Mouse (Mus musculus): ENCODE data around the gene Tro. TPM values are rescaled to one million over a fixed set of nuclear protein-coding genes. Genes with fewer than 3 reads are reported as not detected.

The Tro gene
- polyA plus RNA-seq (2016; fragmentation: Nextera tagmentation; extraction: Ambion mirVana): 54.3 and 66.7 TPM in 2 replicates

GRCm38 (mm10) chrX:150656908-150657796 is at the start of gene Tro:
Gene Tro, minus strand, starts transcription at chrX:150657583.
- 21% methylated on average over 37 of the region's 37 CpGs for WGBS
- H3K4me2 ChIP-seq (replicated peaks): peak within 1 kb of the TSS; percentile 50
- ATAC-seq (ENCODE audit: low FRiP score, low read depth): peak; percentile 96
- H3K9me3 ChIP-seq: no peaks in the 10 kb centered on the region
- H3K4me3 ChIP-seq: peak within 1 kb of the TSS; percentile 56
- H3K9ac ChIP-seq (replicated peaks): peak within 1 kb of the TSS; percentile 59
- peak within 1 kb of the TSS; percentile 66 for H3K27ac ChIP-seq (replicated peaks)
- no peaks in the 10 kb centered on the region for H3K27me3 ChIP-seq
- H3K36me3 ChIP-seq: peaks cover 29% of the 10 kb centered on the region
- H3K4me1 ChIP-seq: no peaks in the 10 kb centered on the region

- H3K9me3 ChIP-seq: no peaks in the 10 kb centered on the region
- 39% methylated on average over 1 of the region's 1 CpGs for WGBS
- H3K36me3 ChIP-seq: no peaks in the 10 kb centered on the region
- H3K4me1 ChIP-seq: no peaks in the 10 kb centered on the region
- H3K4me3 ChIP-seq: no peak overlapping the region
- no peak overlapping the region for H3K27ac ChIP-seq (replicated peaks)
- no peak overlapping the region for H3K4me2 ChIP-seq (replicated peaks)
- no peak for ATAC-seq (ENCODE audit: low FRiP score, low read depth)
- H3K27me3 ChIP-seq: no peaks in the 10 kb centered on the region
- H3K9ac ChIP-seq (replicated peaks): no peak overlapping the region
Observed at GRCm38 (mm10) chrX:150677505-150677904, 20.1 kb upstream of the Tro start.

GRCm38 (mm10) chrX:150662809-150663208 is 5.4 kb upstream of the Tro start:
- Histone ChIP-seq H3K27me3 (no peaks in the 10 kb centered on the region), H3K36me3 (no peaks in the 10 kb centered on the region), H3K9me3 (no peaks in the 10 kb centered on the region), H3K27ac (replicated peaks) (no peak overlapping the region), H3K4me3 (no peak overlapping the region), H3K4me1 (no peaks in the 10 kb centered on the region), H3K9ac (replicated peaks) (no peak overlapping the region), H3K4me2 (replicated peaks) (no peak overlapping the region)
- WGBS: 36% methylated on average over 4 of the region's 4 CpGs
- no peak for ATAC-seq (ENCODE audit: low FRiP score, low read depth)

- no peaks in the 10 kb centered on the region for H3K27me3 ChIP-seq
- no peak overlapping the region for H3K9ac ChIP-seq (replicated peaks)
- ATAC-seq (ENCODE audit: low FRiP score, low read depth): no peak; the same call in 1 of the 2 replicates
- WGBS: 36% methylated on average over 3 of the region's 3 CpGs
- H3K4me3 ChIP-seq: peak overlapping the region; percentile 56
- no peaks in the 10 kb centered on the region for H3K9me3 ChIP-seq
- peaks cover 23% of the 10 kb centered on the region for H3K36me3 ChIP-seq
- H3K27ac ChIP-seq (replicated peaks): no peak overlapping the region
- H3K4me1 ChIP-seq: no peaks in the 10 kb centered on the region
- H3K4me2 ChIP-seq (replicated peaks): peak overlapping the region; percentile 50
Observed at GRCm38 (mm10) chrX:150657797-150658118, 375 bp upstream of the Tro start.

- peak overlapping the region; percentile 66 for H3K27ac ChIP-seq (replicated peaks)
- no peaks in the 10 kb centered on the region for H3K4me1 ChIP-seq
- peak; percentile 72 for ATAC-seq (ENCODE audit: low FRiP score, low read depth)
- H3K4me2 ChIP-seq (replicated peaks): peak overlapping the region; percentile 50
- H3K9me3 ChIP-seq: no peaks in the 10 kb centered on the region
- peak overlapping the region; percentile 56 for H3K4me3 ChIP-seq
- peaks cover 34% of the 10 kb centered on the region for H3K36me3 ChIP-seq
- WGBS: 48% methylated on average over 34 of the region's 44 CpGs
- H3K9ac ChIP-seq (replicated peaks): peak overlapping the region; percentile 59
- H3K27me3 ChIP-seq: no peaks in the 10 kb centered on the region
Observed at GRCm38 (mm10) chrX:150656122-150656907, 1.1 kb downstream of the Tro start.

- 75% methylated on average over 1 of the region's 1 CpGs for WGBS
- no peak overlapping the region for H3K27ac ChIP-seq (replicated peaks)
- H3K4me3 ChIP-seq: no peak overlapping the region
- no peaks in the 10 kb centered on the region for H3K4me1 ChIP-seq
- no peaks in the 10 kb centered on the region for H3K36me3 ChIP-seq
- ATAC-seq (ENCODE audit: low FRiP score, low read depth): no peak
- H3K27me3 ChIP-seq: no peaks in the 10 kb centered on the region
- no peaks in the 10 kb centered on the region for H3K9me3 ChIP-seq
- H3K4me2 ChIP-seq (replicated peaks): no peak overlapping the region
- H3K9ac ChIP-seq (replicated peaks): no peak overlapping the region
Observed at GRCm38 (mm10) chrX:150636421-150636820, 21.0 kb downstream of the Tro start.

- Histone ChIP-seq H3K36me3 (no peaks in the 10 kb centered on the region), H3K4me2 (replicated peaks) (no peak overlapping the region), H3K9ac (replicated peaks) (no peak overlapping the region), H3K4me3 (no peak overlapping the region), H3K4me1 (no peaks in the 10 kb centered on the region), H3K27me3 (no peaks in the 10 kb centered on the region), H3K9me3 (no peaks in the 10 kb centered on the region), H3K27ac (replicated peaks) (no peak overlapping the region)
- WGBS: 77% methylated on average over 2 of the region's 2 CpGs
- no peak for ATAC-seq (ENCODE audit: low FRiP score, low read depth)
Observed at GRCm38 (mm10) chrX:150598882-150599281, 58.5 kb downstream of the Tro start.

Other genes starting within 250 kb of the Tro start
- gene Tmem29, start 198.4 kb downstream of the Tro start, polyA plus RNA-seq (2016; fragmentation: Nextera tagmentation; extraction: Ambion mirVana): 46.8 and 48.0 TPM in 2 replicates
- gene Alas2, start 110.2 kb downstream of the Tro start, polyA plus RNA-seq (2016; fragmentation: Nextera tagmentation; extraction: Ambion mirVana): 34.2 and 44.3 TPM in 2 replicates
- gene Pfkfb1, start 69.4 kb downstream of the Tro start, polyA plus RNA-seq (2016; fragmentation: Nextera tagmentation; extraction: Ambion mirVana): 4.2 and 4.4 TPM in 2 replicates
- 22.0 and 24.2 TPM in 2 replicates for gene Apex2, start 67.7 kb downstream of the Tro start, polyA plus RNA-seq (2016; fragmentation: Nextera tagmentation; extraction: Ambion mirVana)
- 301 and 342 TPM in 2 replicates for gene Maged2, start 156.8 kb upstream of the Tro start, polyA plus RNA-seq (2016; fragmentation: Nextera tagmentation; extraction: Ambion mirVana)

All from midbrain, embryonic 12.5 days (tissue).